Mouse (Mus musculus) erythroblast, embryonic 14.5 days (primary cell): Measurements from ENCODE around the gene Olfr854.

ENCODE experiments used
- GATA1 ChIP-seq: IDR thresholded peaks from 2 replicates; pipeline ENCODE4 v1.6.1; 2012; ENCODE audit warnings: low read length, inconsistent platforms, mixed read lengths
- TAL1 ChIP-seq: IDR thresholded peaks from 3 replicates; pipeline ENCODE4 v1.6.1; 2012; ENCODE audit warnings: low read length, inconsistent platforms, mixed read lengths

DNA sequence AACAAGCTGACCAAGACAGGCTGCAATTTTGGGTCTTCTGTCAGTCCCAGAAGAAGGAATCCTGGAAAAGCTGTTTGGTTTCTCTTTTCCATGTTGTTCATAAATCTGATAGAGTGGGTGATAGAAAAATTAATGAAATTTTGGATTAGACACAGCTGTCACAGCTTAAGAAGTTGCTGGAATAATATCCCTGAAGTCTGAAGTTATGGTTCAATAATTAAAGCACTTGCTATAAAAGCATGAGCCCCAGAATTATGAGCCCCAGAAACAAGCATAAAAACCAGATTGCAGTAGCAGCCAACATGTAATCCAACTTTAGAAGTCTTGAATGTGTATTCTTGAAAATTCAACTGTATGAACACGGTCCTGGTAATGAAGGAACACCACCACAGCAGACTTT, at the start of gene Olfr854:
- TF ChIP-seq GATA1 (no peak), TAL1 (no peak)
